Mouse (Mus musculus): ENCODE results near the gene Cbx3. TPM values are rescaled to one million over a fixed set of nuclear protein-coding genes. Genes with fewer than 3 reads are reported as not detected.

The Cbx3 gene
- 71.0 TPM for polyA plus RNA-seq (2017; shearing (Covaris generic))

DNA sequence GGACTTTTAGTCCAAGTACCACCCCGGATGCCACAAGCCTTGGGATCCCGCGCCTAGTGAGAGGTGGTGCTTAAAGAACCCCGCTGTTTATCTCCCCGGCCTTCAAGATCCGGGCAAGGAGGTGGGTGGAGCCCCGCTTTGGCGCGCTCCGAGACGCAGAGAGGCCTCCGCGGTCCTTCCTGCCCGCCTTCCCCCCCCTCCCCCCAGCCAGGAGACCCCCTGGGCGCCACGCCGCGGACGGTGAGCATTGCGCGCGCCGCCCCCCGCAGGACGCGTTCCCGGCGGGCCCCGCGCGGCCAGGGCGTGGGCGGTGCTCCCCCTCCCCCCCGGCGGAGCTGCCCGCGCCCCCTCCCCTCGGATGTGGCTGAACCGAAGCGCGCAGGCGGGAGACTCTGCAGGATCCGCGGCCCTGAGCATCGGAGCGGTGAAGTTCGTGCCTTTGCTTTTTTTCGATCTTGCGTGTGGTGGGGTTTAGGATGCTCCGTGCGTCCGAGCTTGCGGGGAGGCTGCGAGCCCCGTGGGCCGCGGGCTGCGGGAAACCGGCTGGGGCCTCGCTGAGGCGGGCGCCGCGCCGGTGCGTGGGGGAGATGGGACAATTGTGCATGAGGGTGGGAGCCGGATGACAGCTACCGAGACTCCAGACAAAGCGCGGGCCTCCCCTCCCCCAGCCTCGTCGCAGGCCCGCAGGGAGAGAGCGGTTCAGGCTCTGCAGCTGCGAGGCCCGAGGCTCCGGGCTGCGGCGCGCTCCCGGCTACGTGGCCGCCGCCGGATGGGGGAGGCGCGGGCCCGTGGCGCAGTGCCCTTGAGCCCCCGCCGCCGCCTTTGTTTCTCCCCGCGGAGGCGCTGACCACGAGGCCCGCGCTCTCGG is at the start of gene Cbx3:
TSS of gene Cbx3 (plus strand) at position 50 of the 868 bp plus-strand sequence.

DNA sequence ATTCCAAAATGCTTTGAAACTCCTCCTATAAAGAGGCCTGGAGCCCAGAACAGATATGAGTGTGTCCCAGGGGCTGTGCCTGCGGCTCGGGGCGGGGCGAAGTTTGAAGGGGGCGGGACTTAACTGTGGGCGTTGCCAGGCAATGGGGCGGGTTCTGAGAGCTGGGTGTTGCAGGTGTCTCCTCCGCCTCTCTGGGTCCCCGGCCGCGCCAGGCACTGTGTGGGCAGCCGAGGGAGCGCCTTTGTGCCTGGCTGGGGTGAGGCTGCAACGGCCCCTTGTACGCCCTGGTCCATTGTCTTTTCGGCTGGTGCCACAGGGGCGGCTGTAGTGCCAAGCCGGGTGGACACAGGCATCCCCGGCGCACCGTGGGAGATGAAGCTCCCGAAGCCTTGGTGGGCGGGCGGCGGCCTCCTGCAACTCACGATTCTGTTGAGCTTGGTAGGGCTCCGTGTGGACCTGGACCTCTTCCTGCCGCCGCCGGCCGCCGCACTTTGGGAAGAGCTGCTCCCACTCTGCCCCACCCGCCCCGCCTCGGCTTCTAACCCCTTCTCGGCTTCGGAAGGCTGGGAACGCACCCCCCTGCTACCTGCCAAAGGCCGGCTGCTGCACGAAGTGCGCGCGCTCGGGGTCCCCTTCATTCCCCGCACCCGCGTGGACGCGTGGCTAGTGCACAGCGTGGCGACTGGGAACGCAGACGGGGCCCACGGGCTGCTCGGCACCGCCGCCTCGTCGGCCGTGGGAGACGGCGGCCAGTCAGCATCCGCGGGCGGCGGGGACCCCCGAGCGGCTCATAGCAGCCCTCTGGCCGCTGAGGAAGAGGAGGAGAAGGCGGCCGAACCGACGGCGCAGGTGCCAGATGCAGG is 37.4 kb upstream of the Cbx3 start, which contains the start of gene Nfe2l3:
TSS of gene Nfe2l3 (plus strand) at position 136 of the 863 bp plus-strand sequence.

DNA sequence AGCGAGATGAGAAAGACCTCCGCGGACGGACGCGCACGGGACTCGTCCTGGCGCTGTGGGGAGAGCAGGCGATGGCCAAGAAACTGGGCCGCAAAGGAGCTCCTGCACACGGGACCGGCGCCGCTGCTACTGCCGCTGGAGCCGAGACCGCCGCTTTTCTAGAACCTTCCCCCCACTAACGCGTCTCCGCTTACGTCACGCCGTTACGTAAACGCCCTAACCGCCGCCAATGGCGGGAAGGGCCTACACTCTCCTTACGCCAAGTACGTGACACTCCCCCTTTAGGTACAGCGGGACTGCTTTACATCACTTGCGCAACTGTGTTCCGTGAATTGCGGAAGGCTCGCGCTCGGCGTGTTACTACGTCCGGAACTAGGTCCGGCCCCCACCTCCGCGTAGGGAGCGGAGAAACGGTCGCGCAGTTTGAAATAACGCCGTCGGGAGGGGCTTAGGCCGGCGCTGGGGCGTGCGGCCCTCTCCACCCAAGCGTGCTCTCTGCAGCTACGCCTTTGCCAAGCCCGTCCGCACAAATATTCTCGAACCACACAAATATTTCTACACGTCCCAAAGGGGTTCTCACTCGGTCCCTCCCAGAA is 347 bp upstream of the Cbx3 start, which contains the start of gene Hnrnpa2b1:
TSS of gene Hnrnpa2b1 (minus strand) at position 180 of the 596 bp plus-strand sequence.

DNA sequence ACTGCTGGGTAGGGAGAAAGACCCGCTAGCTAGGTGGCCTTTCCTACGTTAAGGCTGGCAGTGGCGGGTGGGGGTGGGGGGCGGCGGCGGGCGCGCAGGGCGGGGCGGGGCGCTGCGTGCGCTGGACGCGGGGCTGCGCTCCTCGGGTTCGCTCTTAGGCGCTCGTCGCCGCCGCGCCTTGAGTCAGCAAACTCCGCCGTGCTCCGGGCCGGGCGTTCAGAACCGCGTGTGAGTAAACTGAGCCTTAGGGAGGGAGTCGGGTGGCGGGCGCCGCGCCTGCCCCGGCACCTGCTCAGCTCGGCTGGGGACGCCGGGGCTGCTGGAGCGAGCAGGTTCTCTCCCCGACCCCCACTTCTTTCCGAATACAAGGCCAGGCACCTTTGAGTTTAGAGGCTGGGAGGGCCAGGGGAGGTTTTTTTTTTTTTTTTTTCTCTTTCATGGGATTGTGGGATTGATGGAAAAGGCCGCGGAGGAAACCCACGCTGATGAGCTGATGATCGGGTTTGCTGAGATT is 53.7 kb downstream of the Cbx3 start, which contains the start of gene Snx10:
TSS of gene Snx10 (plus strand) at position 95 of the 514 bp plus-strand sequence.

Other genes starting within 250 kb of the Cbx3 start
- gene Nfe2l3, start 37.7 kb upstream of the Cbx3 start, polyA plus RNA-seq (2017; shearing (Covaris generic)): 0.14 TPM
- gene Hnrnpa2b1, start 466 bp upstream of the Cbx3 start, polyA plus RNA-seq (2017; shearing (Covaris generic)): 1,337 TPM
- 4.2 TPM for gene Snx10, start 53.5 kb downstream of the Cbx3 start, polyA plus RNA-seq (2017; shearing (Covaris generic))

Data from naive thymus-derived CD4-positive, alpha-beta T cell, adult 5 months (primary cell).